Mouse (Mus musculus) brain, embryonic 18.5 days (tissue): ENCODE measurements at regions not wholly inside any gene's neighbourhood (a gene's known extent, or its start where the extent isn't known, plus 50 kb on each side); places are given as distances from the start of the nearest gene placed in this dataset.
A peak's percentile ranks its signal among the peaks of the same experiment; 100 is the strongest.

ENCODE experiments used
- DNase-seq: peaks from one replicate; pipeline ENCODE4 v3.0.0-alpha.2; 2012; ENCODE audit warnings: low read depth, low spot score

DNA sequence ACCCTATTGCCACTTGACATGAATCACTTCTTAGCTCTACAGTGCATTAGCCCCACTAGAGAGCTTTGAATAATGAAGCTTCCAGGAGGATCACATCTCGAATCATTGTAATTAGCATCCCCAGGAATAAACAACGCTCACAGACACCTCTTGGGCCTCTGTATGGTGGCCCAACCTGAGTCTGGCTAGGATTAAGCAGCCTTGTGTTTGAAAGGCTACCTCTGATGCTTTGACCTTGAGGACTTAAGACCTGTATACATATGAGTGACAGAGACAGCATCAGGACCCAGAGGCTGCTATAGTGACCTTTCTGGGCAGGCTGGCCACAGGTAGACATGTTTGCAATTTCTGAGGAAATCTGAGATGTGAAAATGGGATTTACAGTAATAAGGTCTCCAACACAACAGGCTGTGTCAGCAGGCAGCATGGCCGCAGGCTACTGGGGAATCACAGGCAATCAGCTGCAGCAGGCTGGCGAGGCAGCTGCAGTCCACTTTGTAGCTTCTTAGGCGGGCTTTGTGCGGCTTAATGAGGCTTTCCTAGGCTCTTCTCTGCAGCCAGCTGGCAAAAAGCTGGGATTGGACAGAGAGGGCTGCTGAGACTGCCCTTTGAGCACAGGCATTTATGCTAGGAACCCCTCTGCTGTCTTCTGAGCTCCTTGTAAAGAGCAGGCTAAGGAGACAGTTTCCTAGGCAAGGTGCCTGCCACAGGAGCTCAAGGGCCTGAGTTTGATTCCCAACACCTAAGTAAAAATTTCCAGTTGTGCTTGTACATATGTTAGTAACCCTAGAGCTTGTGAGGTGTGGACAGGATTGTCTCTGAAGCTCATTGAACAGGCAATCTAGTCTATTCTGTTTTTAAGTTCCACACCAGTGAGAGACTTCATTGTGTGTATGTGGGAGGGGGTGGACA, 768.1 kb upstream of the Auts2 start:
- DNase-seq = peak; percentile 30

DNA sequence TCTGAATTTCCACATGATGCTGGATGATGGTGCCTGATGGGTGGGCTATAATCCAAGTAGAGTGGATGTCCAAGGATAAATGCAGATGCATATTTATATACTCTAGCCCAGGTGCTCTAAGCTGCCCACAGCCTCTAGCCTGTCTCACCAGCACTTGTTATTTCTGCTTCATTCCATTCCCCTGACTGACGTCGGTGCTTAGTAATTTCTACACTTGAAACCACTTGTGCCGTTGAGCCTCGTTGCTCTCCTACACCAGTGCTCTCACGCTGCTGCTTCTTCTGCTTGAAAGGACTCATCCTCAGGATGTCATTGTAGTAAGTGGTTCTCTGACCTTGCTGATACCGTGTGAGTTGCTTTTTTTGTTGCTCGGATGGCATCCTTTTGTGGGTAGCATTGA, 724.7 kb upstream of the Auts2 start:
- no peak for DNase-seq

DNA sequence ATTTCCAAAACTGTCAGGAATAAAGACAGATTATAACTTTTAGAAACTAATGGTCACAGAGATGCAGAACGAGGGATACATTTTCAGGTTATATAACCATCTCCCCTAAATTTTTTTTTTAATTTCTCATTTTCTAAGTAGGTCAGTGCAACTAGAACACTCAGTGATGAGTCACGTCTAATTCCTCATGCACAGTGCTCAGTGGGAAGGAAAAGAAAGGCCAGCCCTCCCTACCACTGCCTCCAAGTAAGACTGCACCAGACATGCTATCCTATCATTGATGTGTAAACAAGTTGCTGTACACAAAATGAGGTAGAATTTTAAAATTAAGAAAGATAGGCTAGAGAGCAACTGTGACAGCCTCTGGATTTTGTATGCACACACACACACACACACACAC, 724.2 kb upstream of the Auts2 start:
- no peak for DNase-seq

DNA sequence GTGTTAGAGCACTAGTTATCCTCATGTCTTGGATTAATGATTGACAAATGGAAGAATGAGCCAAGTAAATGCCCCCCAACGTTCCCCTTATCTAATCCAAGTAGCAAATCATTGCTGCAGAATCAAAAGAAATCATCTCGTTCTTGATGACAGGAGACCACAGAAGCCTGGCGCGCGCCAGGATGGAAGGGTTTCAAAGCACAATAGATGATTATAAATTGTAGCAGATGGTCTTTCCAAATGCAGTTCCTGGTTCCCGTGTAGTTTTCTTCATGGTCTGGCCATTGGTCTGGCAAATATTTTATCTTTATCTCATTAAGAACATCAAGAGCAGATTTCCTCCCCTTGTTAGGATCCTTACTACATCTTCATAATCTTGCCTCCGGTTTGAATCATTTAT, 721.8 kb upstream of the Auts2 start:
- DNase-seq = peak; percentile 36

DNA sequence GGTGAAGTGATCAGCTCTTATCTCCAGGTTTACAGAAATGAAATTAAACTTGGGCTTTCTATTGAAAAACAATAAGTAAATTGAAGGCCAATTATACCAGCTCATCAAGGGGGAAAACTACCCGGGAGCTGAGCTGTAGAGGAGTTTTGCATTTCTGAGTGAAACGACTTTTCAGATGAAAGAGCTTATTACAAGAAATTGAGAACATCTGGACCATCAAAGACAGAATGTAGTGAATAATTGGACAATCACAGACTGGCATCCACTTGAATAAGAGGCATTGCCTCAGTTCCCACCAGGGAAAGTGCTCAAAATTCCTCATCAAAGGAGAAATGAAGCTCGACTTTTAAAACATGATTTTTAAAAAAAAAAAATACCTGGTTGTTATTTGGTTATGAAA, 675.7 kb upstream of the Auts2 start:
- DNase-seq = no peak

DNA sequence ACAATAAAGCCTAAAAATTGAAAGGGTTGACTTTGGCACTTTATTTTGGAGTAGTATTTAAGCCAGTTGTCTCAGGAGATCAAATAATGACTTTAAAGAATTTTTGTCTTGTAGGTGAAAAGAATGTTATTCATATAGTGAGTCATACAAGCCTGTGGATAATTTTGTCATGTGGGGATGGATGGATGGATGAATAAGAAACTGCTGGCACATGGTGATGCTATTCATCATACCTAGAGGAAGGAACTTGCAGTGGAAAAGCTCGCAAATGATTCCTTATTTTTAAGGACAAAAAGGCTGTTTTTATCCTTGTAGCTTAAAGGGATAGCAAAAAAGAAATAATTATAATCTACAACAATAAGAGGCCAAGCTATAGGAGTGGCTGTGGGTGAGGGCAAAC, 655.4 kb upstream of the Auts2 start:
- DNase-seq = no peak

DNA sequence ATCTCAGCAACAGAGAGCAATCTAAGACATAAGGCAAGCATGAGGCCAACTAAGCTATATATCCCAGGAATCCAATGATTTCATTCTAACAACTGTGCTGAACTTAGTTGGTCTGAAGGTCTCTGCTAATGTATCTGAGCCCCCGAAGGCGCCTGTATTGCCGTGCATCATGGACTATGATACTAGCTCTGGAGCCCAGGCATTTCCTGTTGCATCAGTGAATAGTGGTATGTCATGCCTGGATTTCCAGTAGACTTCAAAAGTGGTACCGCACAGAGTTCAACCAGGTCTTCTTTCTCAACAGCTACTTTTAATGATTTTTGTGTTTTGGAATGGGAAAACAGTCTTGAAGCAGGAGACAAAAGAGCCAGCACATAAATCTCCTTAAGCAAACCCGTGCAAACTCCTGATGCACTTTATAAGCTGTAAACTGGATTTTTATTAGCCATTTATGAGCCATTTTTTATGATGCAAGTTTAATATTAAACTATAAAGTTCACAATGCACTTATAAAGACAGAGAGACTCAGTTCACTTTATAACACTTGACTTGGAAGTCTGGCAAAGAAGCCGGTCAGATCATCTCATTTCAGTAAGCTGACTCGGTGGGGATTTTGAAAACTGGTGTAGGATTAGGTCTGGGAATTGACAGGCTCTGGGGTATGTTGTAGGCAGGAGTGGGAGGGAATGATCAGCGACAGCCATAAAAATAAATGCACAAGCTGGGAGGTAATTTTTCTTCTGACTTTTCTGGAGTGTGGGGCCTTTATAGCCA, 646.8 kb upstream of the Auts2 start:
- DNase-seq = no peak

DNA sequence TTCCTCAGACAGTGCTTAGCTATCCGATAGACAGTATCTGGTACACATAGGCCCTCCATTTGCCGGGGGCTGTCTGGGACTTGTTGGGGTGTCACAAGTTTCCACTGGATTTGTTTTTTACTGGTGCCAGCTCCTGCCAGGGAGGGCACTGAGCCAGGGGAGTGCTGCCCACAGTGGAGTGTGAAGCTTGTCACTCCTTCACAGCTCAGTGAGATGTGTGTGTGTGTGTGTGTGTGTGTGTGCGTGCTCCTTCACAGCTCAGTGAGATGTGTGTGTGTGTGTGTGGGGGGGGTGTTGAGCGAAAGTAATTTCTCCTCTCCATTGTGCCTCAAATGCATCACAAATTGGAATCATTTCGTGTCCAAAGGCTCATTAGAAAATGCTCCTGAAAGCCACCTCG, 632.5 kb upstream of the Auts2 start:
- no peak for DNase-seq

DNA sequence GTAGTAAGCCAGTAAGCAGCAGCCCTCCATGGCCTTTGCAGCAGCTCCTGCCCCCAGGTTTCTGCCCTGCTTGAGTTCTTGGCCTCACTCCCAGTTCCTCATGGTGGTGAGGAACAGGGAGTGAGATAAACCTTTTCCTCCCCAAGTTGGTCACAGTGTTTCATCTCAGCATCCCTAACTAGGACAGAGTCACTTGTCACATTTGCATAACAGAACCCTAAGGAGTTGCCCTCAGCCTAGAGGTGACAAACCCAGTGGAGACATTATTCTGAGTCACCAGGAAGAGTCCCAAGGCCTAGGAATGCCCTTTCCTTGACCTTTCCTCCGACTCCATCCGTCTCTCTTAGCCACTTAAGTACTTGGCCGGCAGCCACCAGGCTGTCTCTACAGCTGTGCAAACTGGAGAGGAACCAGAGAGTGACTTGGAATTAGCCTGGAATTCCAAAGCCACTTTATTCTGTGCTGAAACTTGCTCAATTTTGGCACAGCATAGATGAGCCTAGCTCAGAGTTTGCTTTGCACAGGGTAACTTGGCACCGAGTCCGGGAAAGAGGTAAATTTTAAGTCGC, 630.1 kb upstream of the Auts2 start:
- DNase-seq = no peak

DNA sequence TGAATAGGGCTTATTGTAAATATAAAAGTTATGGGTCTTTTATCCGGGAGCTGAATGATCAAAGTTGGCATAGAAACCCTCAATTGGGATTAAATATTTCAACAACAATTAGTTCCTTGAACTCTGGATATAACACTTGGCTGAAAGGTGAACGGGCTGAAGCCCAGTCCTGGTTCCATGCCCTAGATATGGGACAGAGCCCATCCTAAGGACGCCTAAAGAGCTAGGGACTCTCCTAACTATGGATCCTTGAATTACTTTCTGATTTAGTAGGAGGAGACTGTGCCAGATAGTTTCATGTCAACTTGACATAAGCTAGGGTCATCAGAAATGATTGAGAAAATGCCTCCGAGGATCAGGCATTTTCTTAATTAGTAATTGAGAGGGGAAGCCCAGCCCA, 629.5 kb upstream of the Auts2 start:
- DNase-seq = no peak

DNA sequence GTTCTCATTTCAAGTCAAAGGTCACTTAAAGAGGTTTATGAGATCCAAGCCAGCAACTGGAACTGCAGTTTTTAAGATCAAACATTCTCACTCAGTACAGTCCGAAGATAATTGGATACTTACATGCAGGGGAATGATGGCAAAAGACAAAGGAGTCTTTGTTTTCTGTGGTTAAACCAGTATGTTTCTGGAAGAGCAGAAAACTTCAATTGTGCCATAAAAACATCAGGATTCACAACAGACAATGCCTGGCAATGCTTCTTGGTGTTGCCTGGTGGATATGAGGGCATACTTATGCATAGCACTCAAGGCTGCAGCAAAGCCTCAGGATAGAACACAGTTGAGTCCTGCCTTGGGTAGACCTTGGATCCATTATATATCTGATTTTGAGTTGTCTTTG, 628.1 kb upstream of the Auts2 start:
- DNase-seq = no peak

DNA sequence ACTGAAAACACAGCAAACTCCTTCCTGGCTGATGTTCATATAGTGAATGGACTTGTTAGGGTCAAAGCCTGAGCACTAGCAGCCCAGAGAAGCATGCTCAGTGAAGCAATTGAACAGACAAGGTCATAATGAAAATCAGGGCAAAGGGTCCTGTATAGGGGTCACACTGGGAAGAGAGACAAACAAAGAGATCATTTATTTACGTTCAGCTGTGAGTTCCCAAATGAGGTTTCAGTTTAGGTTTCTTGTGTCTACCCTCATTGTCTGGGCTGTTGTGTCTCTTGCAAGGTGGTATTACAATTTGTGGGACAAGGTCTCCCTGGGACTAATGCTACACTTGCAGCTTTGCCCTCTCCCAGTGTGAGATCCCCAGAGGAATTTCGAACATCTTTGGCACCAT, 624.4 kb upstream of the Auts2 start:
- no peak for DNase-seq

DNA sequence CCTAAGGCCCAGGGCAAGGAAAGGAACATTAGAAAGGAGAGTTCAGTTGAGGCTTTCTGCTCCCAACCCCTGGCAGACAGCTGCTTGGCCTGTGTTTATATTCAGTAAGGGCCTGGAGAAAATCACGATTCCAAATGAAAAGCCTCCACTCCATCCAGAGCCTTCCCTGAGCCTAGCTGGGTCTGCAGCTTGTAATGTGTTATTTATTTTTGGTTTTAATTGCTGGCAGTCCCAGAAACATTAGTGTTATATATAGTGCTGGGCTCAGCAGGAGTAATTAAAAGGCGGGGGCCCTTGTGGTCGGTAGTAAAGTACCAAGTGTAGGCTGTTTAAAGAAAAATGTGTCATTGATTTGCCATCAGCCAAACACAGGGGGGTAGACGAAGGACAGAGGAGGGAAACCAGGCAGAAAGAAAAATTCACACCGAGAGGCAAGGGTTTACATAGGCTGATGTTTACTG, 623.9 kb upstream of the Auts2 start:
- DNase-seq = no peak

DNA sequence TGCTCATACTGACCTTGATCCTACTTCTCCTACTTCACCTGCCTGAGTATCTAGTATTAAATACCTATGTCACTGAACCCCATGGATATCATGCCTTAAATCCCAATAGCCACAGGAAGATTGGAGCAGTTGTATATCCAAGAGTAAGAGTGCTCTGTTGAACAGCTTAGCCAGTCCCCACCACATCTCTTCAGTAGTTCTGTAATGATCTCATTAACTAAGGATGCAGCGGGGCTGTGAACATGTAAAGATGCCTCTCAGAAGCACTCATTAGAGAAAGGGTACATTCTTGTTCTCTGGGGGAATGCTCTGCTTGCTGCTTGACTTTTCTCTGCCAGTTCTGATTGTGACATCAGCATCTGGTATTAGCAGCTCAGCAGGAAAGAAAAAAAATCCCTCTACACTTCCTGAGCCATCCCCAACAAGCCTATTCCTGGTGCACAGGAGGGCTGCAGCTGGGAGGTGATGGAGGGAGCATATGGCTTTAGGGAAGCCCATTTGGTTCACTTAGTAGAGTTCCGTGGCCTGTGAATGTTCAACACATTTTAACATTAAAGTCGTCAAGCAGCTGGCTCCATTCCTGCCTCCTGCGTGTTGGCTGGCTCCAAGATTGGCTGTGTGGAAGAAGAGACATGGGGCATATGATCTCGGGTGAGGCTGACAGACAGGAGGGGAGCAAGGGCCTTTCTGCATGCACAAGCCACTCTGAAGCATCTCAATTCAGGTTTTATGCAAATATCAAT, 613.1 kb upstream of the Auts2 start:
- peak; percentile 58 for DNase-seq

DNA sequence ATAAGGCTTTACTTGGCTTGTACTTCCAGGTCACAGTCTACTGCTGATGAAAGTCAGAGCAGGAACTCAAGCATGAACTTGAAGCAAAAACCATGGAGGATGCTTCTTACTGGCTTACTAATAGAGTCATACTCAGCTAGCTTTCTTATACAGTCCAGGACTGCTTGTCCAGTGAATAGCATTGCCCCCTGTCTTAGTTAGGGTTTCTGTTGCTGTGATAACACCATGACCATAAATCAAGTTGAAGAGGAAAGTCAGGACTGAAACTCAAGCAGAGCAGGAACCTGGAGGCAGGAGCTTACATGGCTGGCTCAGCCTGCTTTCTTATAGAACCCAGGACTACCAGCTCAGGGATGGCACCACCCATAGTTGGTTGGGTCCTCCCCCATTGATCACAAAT, 602.9 kb upstream of the Auts2 start:
- DNase-seq = no peak

DNA sequence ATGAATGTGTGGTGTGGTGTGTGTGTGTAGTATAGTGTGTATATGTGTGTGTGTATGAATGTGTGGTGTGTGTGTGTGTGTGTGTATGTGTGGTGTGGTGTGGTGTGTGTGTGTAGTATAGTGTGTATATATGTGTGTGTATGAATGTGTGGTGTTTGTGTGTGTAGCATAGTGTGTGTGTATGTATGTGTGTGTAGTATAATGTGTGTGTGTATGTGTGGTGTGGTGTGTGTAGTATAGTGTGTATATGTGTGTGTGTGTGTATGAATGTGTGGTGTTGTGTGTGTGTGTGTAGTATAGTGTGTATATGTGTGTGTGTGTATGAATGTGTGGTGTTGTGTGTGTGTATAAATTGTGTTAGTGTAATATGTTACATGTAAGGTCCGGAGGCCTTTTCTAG, 600.5 kb upstream of the Auts2 start:
- DNase-seq = no peak

DNA sequence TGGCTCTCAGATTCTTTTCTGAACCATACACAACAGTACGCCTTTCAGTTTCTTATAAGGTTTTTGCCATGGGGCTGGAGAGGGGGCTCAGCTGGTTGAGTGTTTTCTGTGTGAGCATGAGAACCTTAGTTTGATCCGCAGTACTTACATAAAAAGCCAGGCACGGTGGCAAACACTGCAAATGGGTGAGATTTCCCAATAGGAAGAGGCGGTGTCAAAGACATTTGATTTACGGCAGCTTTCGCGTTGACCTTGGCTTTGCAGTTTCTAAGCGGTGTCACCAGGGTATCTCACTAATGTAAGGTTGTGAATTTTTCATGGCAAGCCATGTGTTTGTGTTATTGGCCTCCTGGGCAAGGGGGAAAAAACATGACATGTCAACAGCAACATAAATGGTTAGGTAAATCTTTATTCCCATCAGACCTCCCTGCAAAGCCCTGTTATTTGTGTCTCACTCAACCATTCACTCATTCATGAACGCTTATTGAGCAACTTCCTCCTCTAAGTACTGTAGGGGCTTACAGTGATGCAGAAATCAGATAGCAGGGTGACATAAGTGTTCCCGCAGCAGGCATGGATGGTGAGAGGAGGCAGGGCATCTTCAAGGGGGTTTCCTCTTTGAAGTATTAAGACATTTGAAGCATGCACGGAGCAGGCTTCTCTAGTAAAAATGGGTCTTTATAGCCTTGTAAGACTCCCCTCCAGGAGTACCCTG, 599.4 kb upstream of the Auts2 start:
- no peak for DNase-seq

DNA sequence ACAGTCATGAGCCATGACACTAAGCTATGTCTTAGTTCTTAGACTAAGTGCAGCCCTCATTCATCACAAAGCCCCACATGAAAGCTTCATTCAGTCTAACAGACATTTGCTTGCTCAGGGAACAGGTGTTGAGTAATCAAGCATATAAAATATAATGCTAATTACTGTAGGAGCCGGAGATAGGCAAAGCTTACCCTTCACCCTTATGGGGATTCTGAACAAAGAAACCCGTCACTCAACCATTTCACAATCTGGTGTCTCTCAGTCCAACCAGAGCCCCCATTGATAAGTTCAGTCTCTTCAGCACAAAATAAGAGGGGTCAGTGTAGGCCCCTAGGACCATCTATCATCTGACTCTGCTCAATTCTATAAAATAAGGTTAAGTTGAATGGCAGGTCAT, 587.9 kb upstream of the Auts2 start:
- no peak for DNase-seq

DNA sequence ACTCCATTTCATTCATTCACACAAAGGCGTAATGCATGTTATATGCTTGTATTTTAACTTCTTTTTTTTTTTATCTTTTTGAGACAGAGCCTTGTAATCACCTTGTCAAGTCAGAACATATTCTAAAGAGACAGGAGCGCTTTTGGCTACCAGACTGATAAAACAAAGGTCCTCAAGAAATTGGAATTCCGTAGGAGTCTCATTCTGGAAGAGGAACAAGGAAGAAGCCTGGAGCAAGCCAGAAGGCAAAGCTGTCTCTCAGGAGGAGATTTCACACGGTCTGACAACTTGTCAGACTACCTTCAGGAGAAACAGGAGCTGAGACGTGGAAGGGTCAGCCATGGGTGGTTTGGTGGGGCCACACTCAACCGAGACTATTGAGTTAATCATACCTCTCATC, 587.2 kb upstream of the Auts2 start:
- DNase-seq = no peak

DNA sequence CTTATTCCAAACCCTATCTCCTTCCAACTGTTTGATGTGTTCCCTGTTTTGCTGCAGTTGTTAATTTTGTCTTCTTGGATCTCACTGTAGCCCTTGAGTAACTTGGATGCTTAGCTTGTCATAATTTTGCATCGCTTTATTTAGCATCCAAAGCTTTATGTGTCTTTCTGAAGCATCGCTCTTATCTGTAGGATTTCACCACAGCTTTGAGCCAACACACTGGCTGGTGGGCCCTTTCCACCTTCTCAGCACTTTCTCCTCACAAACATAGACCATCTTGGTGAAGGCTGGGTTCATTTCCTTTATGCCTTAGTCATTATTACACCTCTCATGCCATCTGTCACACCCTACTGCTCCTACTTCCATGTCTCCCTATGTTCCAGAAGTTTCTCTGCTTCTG, 581.1 kb upstream of the Auts2 start:
- DNase-seq = no peak

DNA sequence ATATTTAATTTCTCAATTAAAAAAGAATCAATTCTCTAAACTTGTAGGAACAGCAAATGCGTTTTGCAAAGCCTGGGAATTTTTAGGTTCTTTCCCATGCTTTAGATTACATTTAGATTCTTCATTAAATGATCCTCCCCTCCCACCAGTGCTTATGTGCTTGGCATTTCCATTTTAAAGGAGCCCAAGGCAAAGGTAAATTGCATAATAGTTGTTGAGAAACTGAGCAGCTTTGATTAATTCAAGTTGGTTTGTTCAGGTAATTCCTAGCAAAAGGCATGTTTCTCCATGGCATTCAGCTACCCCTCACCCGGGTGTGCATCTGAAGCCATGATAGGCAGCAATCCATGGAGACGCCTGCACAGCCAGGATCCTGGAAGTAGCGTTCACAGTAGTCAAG, 570.8 kb upstream of the Auts2 start:
- no peak for DNase-seq
